In the genomic region with DNA sequence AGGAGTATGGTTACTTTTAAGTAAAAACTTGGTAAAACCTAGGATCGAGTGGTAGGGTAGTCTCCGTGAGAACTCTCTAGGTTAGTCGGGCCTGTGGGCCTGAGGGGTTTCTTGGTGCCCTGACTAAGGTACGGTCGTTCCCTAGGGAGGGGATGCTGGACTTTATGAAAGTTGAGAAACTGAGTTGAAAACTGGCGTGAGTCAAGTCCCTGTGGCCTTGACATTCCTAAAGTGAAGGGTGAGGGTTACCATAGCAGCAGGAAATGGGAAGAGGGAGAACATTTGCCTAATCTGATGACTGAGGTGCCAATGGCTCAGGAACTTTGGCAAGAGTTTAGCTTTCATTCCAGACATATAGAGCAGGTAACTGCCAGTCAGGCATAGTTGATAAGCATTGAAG, we compare ENCODE assay signal across 13 mouse cellular contexts.
"Had no signal": no experiment of that assay in that cellular context is flagged by ENCODE, and none has a peak within 500 bp of the region (broad histone marks: within the 10 kb centered on the region; RNA-seq: fewer than 3 reads in every experiment).

No protein-coding gene starts in this region.

- H3K4me2 ChIP-seq: lung, embryonic 14.5 days; midbrain, embryonic 11.5 days; midbrain, embryonic 13.5 days; midbrain, embryonic 15.5 days; neural tube, embryonic 12.5 days; stomach, embryonic 15.5 days had no signal

- H3K4me1 ChIP-seq: midbrain, embryonic 13.5 days; midbrain, embryonic 15.5 days; neural tube, embryonic 12.5 days; stomach, embryonic 15.5 days had no signal

- ATAC-seq: midbrain, embryonic 13.5 days; midbrain, embryonic 15.5 days had no signal

- H3K9ac ChIP-seq: lung, embryonic 14.5 days; midbrain, embryonic 13.5 days; midbrain, embryonic 15.5 days; neural tube, embryonic 12.5 days; stomach, embryonic 15.5 days had no signal

- H3K36me3 ChIP-seq: midbrain, embryonic 13.5 days; midbrain, embryonic 15.5 days; neural tube, embryonic 12.5 days; stomach, embryonic 15.5 days had no signal

- DNase-seq: lung, embryonic 14.5 days; lung, postnatal 10 days; lung, postnatal 4 days; right cerebral cortex, postnatal 14 days; thymus, adult 2 months; thymus, postnatal 25 days; thymus, postnatal 4 days had no signal

- H3K9me3 ChIP-seq: midbrain, embryonic 13.5 days; midbrain, embryonic 15.5 days; neural tube, embryonic 12.5 days; stomach, embryonic 15.5 days had no signal

- H3K27ac ChIP-seq: midbrain, embryonic 13.5 days; midbrain, embryonic 15.5 days; neural tube, embryonic 12.5 days; stomach, embryonic 15.5 days; stomach, postnatal 0 days had no signal

- H3K27me3 ChIP-seq: midbrain, embryonic 13.5 days; midbrain, embryonic 15.5 days; neural tube, embryonic 12.5 days; stomach, embryonic 15.5 days had no signal

- H3K4me3 ChIP-seq: midbrain, embryonic 13.5 days; midbrain, embryonic 15.5 days; neural tube, embryonic 12.5 days; stomach, embryonic 15.5 days had no signal
